Mouse (Mus musculus): ENCODE results near the gene 2010111I01Rik. TPM values are rescaled to one million over a fixed set of nuclear protein-coding genes. Genes with fewer than 3 reads are reported as not detected.

2010111I01Rik gene
- polyA plus RNA-seq, 1 experiment, result not detected

DNA sequence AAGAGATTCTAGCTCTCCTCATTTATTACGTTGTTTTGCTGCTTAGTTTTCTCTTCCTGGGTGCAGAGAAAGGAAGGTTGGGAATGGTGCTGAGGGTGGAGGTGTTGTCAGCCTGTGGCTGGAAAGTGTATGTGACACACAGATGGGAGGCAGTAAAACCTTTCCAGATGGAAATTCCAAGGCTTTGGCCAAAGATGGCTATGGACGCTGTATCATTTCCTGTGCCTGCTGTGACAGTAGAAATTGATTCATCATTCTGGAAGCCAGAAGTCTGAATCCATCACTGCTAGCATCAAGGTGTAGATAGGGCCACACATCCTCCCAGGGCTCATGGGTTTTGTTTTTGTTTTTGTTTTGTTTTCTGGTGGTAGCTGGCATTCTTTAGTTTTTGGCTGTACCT, 141.9 kb downstream of the 2010111I01Rik start:
- Histone ChIP-seq H3K4me3 (ENCODE audit: insufficient read depth, low read depth, low read length) (no peak overlapping the region), H3K27ac (ENCODE audit: insufficient read depth, low read depth, low read length) (no peak overlapping the region), H3K4me1 (ENCODE audit: control insufficient read depth, insufficient read depth, low read length) (peaks cover 3% of the 10 kb centered on the region)
- TF ChIP-seq CTCF (IDR thresholded peaks at IDR 0.05; ENCODE audit: insufficient read depth, low read depth, low read length) (no peak), POLR2A (IDR thresholded peaks at IDR 0.05; ENCODE audit: insufficient read depth, low read depth, low read length) (no peak)
- WGBS, result 89% methylated on average over 2 of the region's 2 CpGs

DNA sequence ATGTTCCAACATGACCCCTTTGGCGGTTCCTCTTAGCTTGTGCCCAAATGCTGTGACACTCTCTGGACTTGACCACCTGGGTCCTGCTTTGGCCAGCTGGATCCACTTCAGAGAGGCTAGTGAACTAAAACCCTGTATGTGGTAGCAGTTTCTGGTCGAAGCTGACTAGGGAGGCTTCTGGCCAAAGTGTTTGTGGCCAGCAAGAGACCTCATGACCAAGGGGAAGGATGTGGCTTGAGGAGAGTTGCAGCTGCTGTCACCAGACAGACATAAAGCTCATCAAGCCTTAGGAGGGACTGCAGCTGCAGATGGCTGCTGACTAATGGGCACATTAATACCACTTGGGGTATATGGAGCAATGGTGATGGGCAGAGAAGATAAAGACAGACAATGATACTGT, 143.9 kb downstream of the 2010111I01Rik start:
- Histone ChIP-seq H3K4me1 (ENCODE audit: control insufficient read depth, insufficient read depth, low read length) (peaks cover 3% of the 10 kb centered on the region), H3K27ac (ENCODE audit: insufficient read depth, low read depth, low read length) (no peak overlapping the region), H3K4me3 (ENCODE audit: insufficient read depth, low read depth, low read length) (no peak overlapping the region)
- 40% methylated on average over 2 of the region's 2 CpGs for WGBS
- TF ChIP-seq POLR2A (IDR thresholded peaks at IDR 0.05; ENCODE audit: insufficient read depth, low read depth, low read length), result no peak
- no peak for TF ChIP-seq CTCF (IDR thresholded peaks at IDR 0.05; ENCODE audit: insufficient read depth, low read depth, low read length)

DNA sequence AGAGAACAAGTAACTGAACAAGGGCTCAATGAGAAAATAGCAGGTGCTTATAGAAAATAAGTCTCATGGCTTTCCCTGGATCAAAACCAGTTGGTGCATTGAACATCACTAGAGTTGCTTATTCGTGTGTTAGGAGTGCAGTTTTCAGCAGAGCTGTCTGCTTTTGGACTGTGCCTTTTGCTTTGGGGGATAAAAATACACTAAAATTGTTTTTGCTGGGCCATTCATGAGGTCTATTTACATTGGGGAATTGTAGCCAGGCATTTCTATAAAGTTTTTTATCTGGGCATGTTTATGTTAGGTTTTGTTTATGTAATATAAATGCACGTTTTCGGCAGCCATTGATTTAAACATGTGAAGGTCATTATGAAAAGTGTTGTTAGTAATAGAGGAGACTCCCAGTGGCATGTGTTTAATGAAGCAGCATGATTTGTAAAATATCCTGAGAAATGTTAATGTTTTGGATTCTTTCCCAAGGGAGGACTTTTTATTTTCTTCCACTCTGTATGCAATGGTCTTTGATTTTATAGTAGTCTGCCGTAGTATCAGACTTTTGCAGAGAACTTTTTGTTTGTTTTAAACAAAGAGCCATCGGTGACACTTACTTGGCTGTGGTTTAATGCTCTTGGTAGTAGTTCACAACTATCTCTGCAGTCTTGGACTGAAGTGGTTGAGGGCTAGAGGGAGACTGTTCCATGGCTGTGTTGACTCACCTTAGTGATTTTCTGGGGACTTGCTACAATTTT, 146.8 kb downstream of the 2010111I01Rik start:
- Histone ChIP-seq H3K4me3 (ENCODE audit: insufficient read depth, low read depth, low read length) (no peak overlapping the region), H3K4me1 (ENCODE audit: control insufficient read depth, insufficient read depth, low read length) (peaks cover 3% of the 10 kb centered on the region), H3K27ac (ENCODE audit: insufficient read depth, low read depth, low read length) (no peak overlapping the region)
- TF ChIP-seq POLR2A (IDR thresholded peaks at IDR 0.05; ENCODE audit: insufficient read depth, low read depth, low read length), result no peak
- no peak for TF ChIP-seq CTCF (IDR thresholded peaks at IDR 0.05; ENCODE audit: insufficient read depth, low read depth, low read length)
- 60% methylated on average over 5 of the region's 5 CpGs for WGBS

DNA sequence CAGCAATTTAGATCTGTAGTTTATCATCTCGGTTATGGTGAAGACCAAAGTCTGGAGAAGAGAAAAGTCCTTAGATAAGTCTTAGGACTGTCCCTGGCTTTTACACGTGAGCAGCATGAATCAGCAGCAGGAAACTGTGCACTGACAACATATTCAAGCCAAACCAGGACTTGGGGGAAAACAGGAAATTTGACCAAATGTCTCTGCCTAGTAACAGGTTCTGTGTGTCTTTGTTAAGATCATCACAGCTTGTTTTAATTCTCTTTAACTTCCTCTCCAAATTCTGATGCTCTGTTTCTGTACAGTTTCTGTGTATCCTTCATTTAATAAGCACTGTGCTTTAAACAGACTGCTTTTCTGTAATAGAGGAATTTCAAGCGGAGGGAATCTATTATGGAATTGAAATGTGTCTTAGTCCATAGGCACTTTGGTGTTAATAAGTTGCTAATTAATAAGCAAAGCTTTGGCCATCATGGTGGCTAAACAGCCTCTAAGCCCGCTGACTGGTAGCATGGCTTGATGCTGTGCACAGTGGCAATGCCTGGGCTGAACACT, 147.4 kb downstream of the 2010111I01Rik start:
- no peak for TF ChIP-seq CTCF (IDR thresholded peaks at IDR 0.05; ENCODE audit: insufficient read depth, low read depth, low read length)
- no peak for TF ChIP-seq POLR2A (IDR thresholded peaks at IDR 0.05; ENCODE audit: insufficient read depth, low read depth, low read length)
- Histone ChIP-seq H3K27ac (ENCODE audit: insufficient read depth, low read depth, low read length) (no peak overlapping the region), H3K4me3 (ENCODE audit: insufficient read depth, low read depth, low read length) (no peak overlapping the region), H3K4me1 (ENCODE audit: control insufficient read depth, insufficient read depth, low read length) (peaks cover 3% of the 10 kb centered on the region)
- 73% methylated on average over 4 of the region's 4 CpGs for WGBS

- no peak for TF ChIP-seq POLR2A (IDR thresholded peaks at IDR 0.05; ENCODE audit: insufficient read depth, low read depth, low read length)
- no peak for TF ChIP-seq CTCF (IDR thresholded peaks at IDR 0.05; ENCODE audit: insufficient read depth, low read depth, low read length)
- Histone ChIP-seq H3K4me3 (ENCODE audit: insufficient read depth, low read depth, low read length) (no peak overlapping the region), H3K27ac (ENCODE audit: insufficient read depth, low read depth, low read length) (no peak overlapping the region), H3K4me1 (ENCODE audit: control insufficient read depth, insufficient read depth, low read length) (peaks cover 3% of the 10 kb centered on the region)
- 74% methylated on average over 10 of the region's 10 CpGs for WGBS
These were observed 148.1 kb downstream of the 2010111I01Rik start for GRCm38 (mm10) chr13:63112598-63113372.

- Histone ChIP-seq H3K4me1 (ENCODE audit: control insufficient read depth, insufficient read depth, low read length) (no peaks in the 10 kb centered on the region; the same call in 1 of the 2 replicates), H3K4me3 (ENCODE audit: insufficient read depth, low read depth, low read length) (no peak overlapping the region), H3K27ac (ENCODE audit: insufficient read depth, low read depth, low read length) (no peak overlapping the region)
- WGBS, result 74% methylated on average over 4 of the region's 4 CpGs
- TF ChIP-seq CTCF (IDR thresholded peaks at IDR 0.05; ENCODE audit: insufficient read depth, low read depth, low read length) (no peak), POLR2A (IDR thresholded peaks at IDR 0.05; ENCODE audit: insufficient read depth, low read depth, low read length) (no peak)
These were observed 149.2 kb downstream of the 2010111I01Rik start for GRCm38 (mm10) chr13:63113881-63114301.

DNA sequence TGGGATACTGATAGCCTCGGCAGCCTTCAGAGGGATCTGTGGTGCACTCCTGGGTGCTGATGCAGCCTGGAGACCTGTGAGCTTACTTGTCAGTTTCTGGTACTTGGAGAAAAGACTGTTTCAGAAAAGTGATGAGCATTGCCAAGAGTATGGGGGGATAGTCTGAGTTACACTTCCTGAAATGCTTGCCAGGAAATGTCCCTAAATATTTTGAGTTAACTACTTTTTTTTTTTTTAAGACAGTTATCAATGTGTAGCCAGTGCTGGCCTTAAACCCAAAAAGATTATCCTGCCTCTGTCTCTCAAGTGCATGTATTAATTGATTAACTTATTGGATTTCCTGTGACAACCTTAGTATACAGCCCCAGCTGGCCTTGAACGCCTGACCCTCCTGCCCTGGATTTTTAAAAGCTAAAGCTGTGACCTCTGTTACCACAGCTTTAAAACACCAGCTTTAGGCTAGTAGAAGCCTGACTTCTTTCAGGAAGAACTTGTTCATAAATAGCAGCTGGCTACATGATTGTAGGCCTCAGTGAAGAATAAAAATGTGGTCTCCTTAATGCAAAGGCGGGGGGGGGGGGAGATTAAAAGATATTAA, 150.6 kb downstream of the 2010111I01Rik start:
- WGBS, result 96% methylated on average over 3 of the region's 3 CpGs
- no peaks in the 10 kb centered on the region for H3K4me1 ChIP-seq (ENCODE audit: control insufficient read depth, insufficient read depth, low read length)
- no peak overlapping the region for H3K27ac ChIP-seq (ENCODE audit: insufficient read depth, low read depth, low read length)
- H3K4me3 ChIP-seq (ENCODE audit: insufficient read depth, low read depth, low read length), result no peak overlapping the region
- no peak for TF ChIP-seq CTCF (IDR thresholded peaks at IDR 0.05; ENCODE audit: insufficient read depth, low read depth, low read length)

- TF ChIP-seq CTCF (IDR thresholded peaks at IDR 0.05; ENCODE audit: insufficient read depth, low read depth, low read length) (no peak), POLR2A (IDR thresholded peaks at IDR 0.05; ENCODE audit: insufficient read depth, low read depth, low read length) (no peak)
- WGBS, result 55% methylated on average over 3 of the region's 3 CpGs
- Histone ChIP-seq H3K27ac (ENCODE audit: insufficient read depth, low read depth, low read length) (no peak overlapping the region), H3K4me1 (ENCODE audit: control insufficient read depth, insufficient read depth, low read length) (no peaks in the 10 kb centered on the region), H3K4me3 (ENCODE audit: insufficient read depth, low read depth, low read length) (no peak overlapping the region)
These were observed 152.9 kb downstream of the 2010111I01Rik start for GRCm38 (mm10) chr13:63117495-63118184.
